ENCODE assay signal across 12 mouse cellular contexts in the genomic region with DNA sequence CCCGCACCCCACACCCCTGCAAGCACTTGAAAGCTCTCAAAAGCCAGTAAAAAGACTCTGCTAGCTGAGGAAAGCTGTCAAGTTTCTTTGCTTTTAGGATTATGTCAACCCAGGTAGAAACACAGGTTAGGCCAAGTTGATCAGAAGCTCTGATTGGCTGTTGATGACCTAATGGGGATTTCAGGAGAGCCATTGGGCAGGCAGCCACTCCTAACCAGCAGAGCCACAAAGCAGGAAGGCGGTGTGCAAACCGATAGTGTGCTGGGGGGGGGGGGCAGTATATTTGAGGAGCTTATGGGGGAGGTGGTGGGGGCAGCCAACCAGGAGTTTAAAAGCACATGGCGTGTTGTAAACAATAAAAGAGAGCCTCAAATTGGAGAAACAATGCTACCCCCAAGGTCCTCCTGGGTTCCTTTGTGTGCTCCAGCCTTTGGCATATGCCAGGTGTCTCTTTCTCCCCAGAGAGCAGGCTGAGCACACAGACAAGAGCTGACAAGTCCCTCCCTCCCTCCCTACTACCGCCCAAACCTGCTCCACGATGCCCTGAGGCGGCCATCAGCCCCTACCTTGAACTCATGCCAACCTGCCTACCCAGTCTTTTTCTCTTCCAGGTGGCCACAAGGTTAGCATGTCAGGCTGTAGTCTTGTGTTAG. TPM values are rescaled to one million over a fixed set of nuclear protein-coding genes. Genes with fewer than 3 reads are reported as not detected.
DNase-seq lines count a peak whose midpoint lies in the region; ATAC-seq and TF ChIP-seq lines count a peak whose summit lies in the region.
"Had no signal": no experiment of that assay in that cellular context is flagged by ENCODE, and none has a peak within 500 bp of the region (broad histone marks: within the 10 kb centered on the region; RNA-seq: fewer than 3 reads in every experiment).

No protein-coding gene starts in this region.

- H3K4me1 ChIP-seq in embryonic facial prominence, embryonic 10.5 days = peaks cover 28% of the 10 kb centered on the region
- no peaks in the 10 kb centered on the region for H3K4me1 ChIP-seq in kidney, embryonic 16.5 days (ENCODE audit: insufficient read depth, low read length)
- H3K4me1 ChIP-seq in lung, postnatal 0 days (ENCODE audit: insufficient read depth, low read depth, low read length) = no peaks in the 10 kb centered on the region
- H3K4me1 ChIP-seq: liver, embryonic 13.5 days had no signal

- TF ChIP-seq EP300 in lung, postnatal 0 days (IDR thresholded peaks at IDR 0.05) = no peak

- H3K27me3 ChIP-seq in embryonic facial prominence, embryonic 10.5 days (replicated peaks; ENCODE audit: low read depth, poor library complexity, severe bottlenecking) = no peaks in the 10 kb centered on the region
- H3K27me3 ChIP-seq in kidney, embryonic 16.5 days (ENCODE audit: insufficient read depth, low read length) = no peaks in the 10 kb centered on the region
- no peaks in the 10 kb centered on the region for H3K27me3 ChIP-seq in lung, postnatal 0 days (replicated peaks; ENCODE audit: insufficient read depth, low read length)
- H3K27me3 ChIP-seq: liver, embryonic 13.5 days had no signal

- no peak overlapping the region for H3K4me2 ChIP-seq in kidney, embryonic 16.5 days (replicated peaks; ENCODE audit: low read depth, low read length)
- H3K4me2 ChIP-seq in lung, postnatal 0 days (replicated peaks; ENCODE audit: low read depth, low read length) = no peak overlapping the region; the same call in 1 of the 2 replicates
- H3K4me2 ChIP-seq: liver, embryonic 13.5 days had no signal

- no peaks in the 10 kb centered on the region for H3K36me3 ChIP-seq in embryonic facial prominence, embryonic 10.5 days (replicated peaks)
- H3K36me3 ChIP-seq in kidney, embryonic 16.5 days (ENCODE audit: insufficient read depth, low read length) = no peaks in the 10 kb centered on the region
- no peaks in the 10 kb centered on the region for H3K36me3 ChIP-seq in lung, postnatal 0 days (ENCODE audit: insufficient read depth, low read length)
- H3K36me3 ChIP-seq: liver, embryonic 13.5 days had no signal

- H3K9ac ChIP-seq in kidney, embryonic 16.5 days (replicated peaks; ENCODE audit: low read length) = no peak overlapping the region
- H3K9ac ChIP-seq in lung, postnatal 0 days (replicated peaks; ENCODE audit: low read depth) = no peak overlapping the region
- H3K9ac ChIP-seq: liver, embryonic 13.5 days had no signal

- peak overlapping the region; percentile 57 for H3K27ac ChIP-seq in embryonic facial prominence, embryonic 10.5 days (replicated peaks)
- H3K27ac ChIP-seq in kidney, embryonic 16.5 days (ENCODE audit: low read length) = peak overlapping the region; percentile 90
- peak overlapping the region; percentile 93 for H3K27ac ChIP-seq in lung, postnatal 0 days (ENCODE audit: low read length)
- H3K27ac ChIP-seq: liver, embryonic 13.5 days had no signal

- peak; percentile 61 for DNase-seq in 416B (ENCODE audit: low read depth)
- DNase-seq in embryonic facial prominence, embryonic 10.5 days (ENCODE audit: low spot score) = peak; percentile 65
- peak; percentile 90 for DNase-seq in lung, postnatal 0 days (ENCODE audit: low spot score)
- no peak for DNase-seq in right cerebral cortex, postnatal 10 days (ENCODE audit: low spot score in 2 of 2)
- DNase-seq in heart, adult 11 months = no peak
- no peak for DNase-seq in layer of hippocampus, postnatal 10 days (ENCODE audit: low spot score in 2 of 2)
- DNase-seq: gastrocnemius, postnatal 25 days; liver, embryonic 13.5 days; right cerebral cortex, postnatal 14 days had no signal

- no peaks in the 10 kb centered on the region for H3K9me3 ChIP-seq in embryonic facial prominence, embryonic 10.5 days
- H3K9me3 ChIP-seq in kidney, embryonic 16.5 days (ENCODE audit: low read length) = no peaks in the 10 kb centered on the region
- no peaks in the 10 kb centered on the region for H3K9me3 ChIP-seq in lung, postnatal 0 days (ENCODE audit: low read length)
- H3K9me3 ChIP-seq: liver, embryonic 13.5 days had no signal

- WGBS in embryonic facial prominence, embryonic 10.5 days = 71% methylated on average over 7 of the region's 7 CpGs
- 58% methylated on average over 7 of the region's 7 CpGs for WGBS in kidney, embryonic 16.5 days
- 47% methylated on average over 7 of the region's 7 CpGs for WGBS in lung, postnatal 0 days

- TF ChIP-seq CTCF in lung, postnatal 0 days (IDR thresholded peaks at IDR 0.05) = no peak

- ATAC-seq in kidney, embryonic 16.5 days (ENCODE audit: low FRiP score, low TSS enrichment) = peak; percentile 73; the same call in 1 of the 2 replicates
- peak; percentile 85 for ATAC-seq in lung, postnatal 0 days
- no peak for ATAC-seq in CD4-positive, CD25-positive, alpha-beta regulatory T cell, adult 4 months

- no peak overlapping the region for H3K4me3 ChIP-seq in embryonic facial prominence, embryonic 10.5 days
- H3K4me3 ChIP-seq in kidney, embryonic 16.5 days (ENCODE audit: low read length) = no peak overlapping the region
- H3K4me3 ChIP-seq in lung, postnatal 0 days (ENCODE audit: low read depth, low read length) = no peak overlapping the region
- H3K4me3 ChIP-seq: liver, embryonic 13.5 days; myocyte had no signal

RNA-seq across cellular contexts. Expression of gene Vgll4, which starts 18.3 kb away (rescaled TPM):
- 98.8 and 111 TPM in 2 replicates for polyA plus RNA-seq in embryonic facial prominence, embryonic 10.5 days (2016; fragmentation: Nextera tagmentation; extraction: Ambion mirVana)
- 114 and 123 TPM in 2 replicates for polyA plus RNA-seq in kidney, embryonic 16.5 days (2015; fragmentation: Nextera tagmentation; extraction: Ambion mirVana)
- polyA plus RNA-seq in lung, postnatal 0 days (2015; fragmentation: Nextera tagmentation; extraction: Ambion mirVana) = 104 and 108 TPM in 2 replicates
- 100 to 1,000 TPM; 171 to 233 TPM for polyA plus RNA-seq in CD4-positive, CD25-positive, alpha-beta regulatory T cell, adult 4 months (2017; shearing (Covaris generic))
- total RNA-seq in layer of hippocampus, postnatal 10 days (2021) = 10 to 100 TPM; 41.3 to 43.7 TPM

RNA-seq across cellular contexts. Expression of gene Tamm41, which starts 49.6 kb away (rescaled TPM):
- polyA plus RNA-seq in embryonic facial prominence, embryonic 10.5 days (2016; fragmentation: Nextera tagmentation; extraction: Ambion mirVana) = 96.8 and 99.5 TPM in 2 replicates
- polyA plus RNA-seq in kidney, embryonic 16.5 days (2015; fragmentation: Nextera tagmentation; extraction: Ambion mirVana) = 64.9 and 68.7 TPM in 2 replicates
- 27.7 and 28.0 TPM in 2 replicates for polyA plus RNA-seq in lung, postnatal 0 days (2015; fragmentation: Nextera tagmentation; extraction: Ambion mirVana)
- 10 to 100 TPM; 32.4 to 33.0 TPM for polyA plus RNA-seq in CD4-positive, CD25-positive, alpha-beta regulatory T cell, adult 4 months (2017; shearing (Covaris generic))
- total RNA-seq in layer of hippocampus, postnatal 10 days (2021) = 10 to 100 TPM; 22.7 to 23.5 TPM

Comparison
In these comparisons a context has a peak if more than half of its experiments do, and no peak if none do; other contexts are left out.
1. DNase-seq: peak in 416B (single experiment), embryonic facial prominence, embryonic 10.5 days (single experiment) and lung, postnatal 0 days (single experiment); none in right cerebral cortex, postnatal 10 days (0 of 2), heart, adult 11 months (single experiment) and layer of hippocampus, postnatal 10 days (0 of 2).
2. Peak in every context shown above with its lines, with median percentiles within 50 percentile points of each other: H3K27ac ChIP-seq.